Mouse (Mus musculus) liver, postnatal 0 days (tissue): Measurements from ENCODE around the gene Igflr1.

Experiments
- CTCF ChIP-seq: sonication (generic); IDR thresholded peaks from 2 replicates; pipeline ENCODE4 v1.5.1; 2016; ENCODE audit warnings: antibody characterized with exemption, low read depth
- EP300 ChIP-seq: IDR thresholded peaks from 2 replicates; pipeline ENCODE4 v1.6.1; 2016; ENCODE audit warnings: antibody characterized with exemption, low read depth, mild to moderate bottlenecking

GRCm38 (mm10) chr7:30596093-30596492, 30.9 kb downstream of the Igflr1 start:
- TF ChIP-seq CTCF (no peak), EP300 (no peak)
